Mouse (Mus musculus): Measurements from ENCODE around the gene Ttc7b.

DNA sequence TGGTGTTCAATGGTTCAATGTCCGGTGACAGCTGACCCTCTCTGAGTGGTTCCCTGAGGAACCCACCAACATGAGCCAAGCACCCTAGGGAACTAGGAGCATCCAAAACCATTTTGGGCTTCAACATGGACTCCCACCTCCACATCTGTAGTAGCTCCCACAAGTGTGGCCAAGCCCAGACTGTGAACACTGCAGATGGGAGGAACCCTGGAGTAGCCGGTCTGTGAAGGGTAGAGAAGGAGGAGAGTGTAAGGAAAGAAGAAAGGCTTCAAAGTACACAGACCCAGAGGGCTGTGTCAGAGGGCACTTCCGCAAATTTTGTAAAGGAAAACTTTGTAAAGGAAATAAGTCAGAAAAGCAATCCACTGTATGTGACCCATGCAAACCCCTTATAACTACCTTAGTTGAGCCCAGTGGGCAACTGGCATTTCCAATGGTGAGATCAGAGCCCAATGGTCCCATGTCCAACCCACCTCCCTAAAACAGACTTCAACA, 75.9 kb downstream of the Ttc7b start:
- TF ChIP-seq CTCF (IDR thresholded peaks at IDR 0.05; ENCODE audit: low read depth, low read length) (no peak), POLR2A (IDR thresholded peaks at IDR 0.05; ENCODE audit: extremely low read depth, insufficient read depth, low read length) (no peak)
